Mouse (Mus musculus): ENCODE data around the gene Epha5.

GRCm38 (mm10) chr5:84415961-84416821 is 991 bp downstream of the Epha5 start:
- no peak for TF ChIP-seq CTCF (conservative IDR thresholded peaks at IDR 0.05; ENCODE audit: low read length)
- TF ChIP-seq POU5F1 (IDR thresholded peaks at IDR 0.05; ENCODE audit: borderline replicate concordance, low read length), result no peak
- TF ChIP-seq NANOG (IDR thresholded peaks at IDR 0.05; ENCODE audit: borderline replicate concordance, low read length), result no peak
